Mouse (Mus musculus): ENCODE measurements around the gene Toe1. TPM values are rescaled to one million over a fixed set of nuclear protein-coding genes. Genes with fewer than 3 reads are reported as not detected.

The Toe1 gene
- 57.2 TPM for total RNA-seq (2023)

DNA sequence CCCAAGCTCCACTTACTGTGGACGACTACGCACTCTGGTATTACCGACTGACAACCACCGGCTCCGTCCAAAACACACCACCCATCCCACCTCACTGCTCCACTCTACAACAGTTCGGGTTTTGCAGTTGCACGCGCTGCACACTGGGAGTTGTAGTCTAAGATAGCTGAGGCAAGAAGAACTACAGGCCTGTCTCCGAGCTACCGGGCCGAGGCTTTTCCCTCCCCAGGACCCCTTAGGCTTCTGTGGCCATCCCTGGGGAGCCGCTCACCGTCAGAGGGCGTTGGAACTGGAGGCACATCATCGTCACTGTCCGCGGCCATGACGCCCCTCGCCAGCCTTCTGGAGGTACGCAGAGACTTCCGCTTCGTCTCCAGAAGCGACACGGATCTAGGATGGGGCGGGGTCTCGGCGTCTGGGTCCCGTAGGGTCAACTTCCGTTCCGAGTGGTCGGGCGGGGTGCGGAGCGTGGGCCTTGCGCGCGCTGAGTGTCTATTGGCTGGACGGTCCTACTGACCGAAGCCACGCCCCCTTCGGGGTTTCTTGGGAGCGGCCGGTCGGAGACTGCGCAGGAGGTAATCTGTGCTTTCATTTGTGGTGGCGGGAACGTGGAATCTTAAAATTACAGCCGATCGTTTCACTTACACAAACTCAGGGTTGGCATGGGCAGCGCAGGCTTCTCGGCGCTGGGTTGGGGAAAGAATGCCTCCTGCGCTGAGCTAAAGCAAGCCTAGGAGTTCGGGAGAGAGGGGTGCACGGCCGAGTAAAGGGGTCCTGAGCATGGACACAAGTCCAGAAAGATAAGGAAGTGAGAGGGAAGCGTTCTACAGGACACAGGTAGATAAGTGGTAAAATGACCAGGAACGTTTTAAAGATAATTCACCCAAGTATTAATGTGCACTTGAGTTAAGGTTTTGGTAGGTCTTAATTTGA lies at the start of gene Toe1, which contains the start of gene Mutyh:
TSS of gene Toe1 (minus strand) at position 444 of the 933 bp plus-strand sequence.
TSS of gene Mutyh (plus strand) at position 527 of the 933 bp plus-strand sequence.

DNA sequence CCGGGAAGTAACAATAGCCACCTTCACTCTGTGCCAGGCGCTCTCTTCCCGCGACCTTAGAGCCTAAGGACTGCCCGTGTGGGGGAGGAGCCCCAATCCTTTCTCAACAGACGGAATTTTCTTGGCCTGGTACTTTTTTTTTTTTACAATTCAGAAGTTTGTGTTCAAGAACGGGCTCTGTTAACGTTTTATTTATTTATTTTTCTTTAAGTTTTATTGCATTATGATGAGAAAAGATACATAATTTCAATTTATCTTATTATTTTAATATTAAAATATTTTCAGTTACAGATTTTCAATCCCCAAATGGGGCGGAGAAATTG lies 14.2 kb upstream of the Toe1 start, which contains the start of gene Hpdl:
TSS of gene Hpdl (minus strand) at position 14 of the 323 bp plus-strand sequence.

Other genes with a start within 250 kb of the Toe1 start
- 136 TPM for gene Gpbp1l1, start 250.0 kb downstream of the Toe1 start, total RNA-seq (2023)
- gene Ccdc17, start 211.0 kb downstream of the Toe1 start, total RNA-seq (2023): 8.8 TPM
- 116 TPM for gene Nasp, start 179.7 kb downstream of the Toe1 start, total RNA-seq (2023)
- 169 TPM for gene Akr1a1, start 156.0 kb downstream of the Toe1 start, total RNA-seq (2023)
- 158 TPM for gene Prdx1, start 122.1 kb downstream of the Toe1 start, total RNA-seq (2023)
- 3.3 TPM for gene Mmachc, start 99.2 kb downstream of the Toe1 start, total RNA-seq (2023)
- 11.5 TPM for gene Ccdc163, start 99.1 kb downstream of the Toe1 start, total RNA-seq (2023)
- gene Tesk2, start 86.7 kb downstream of the Toe1 start, total RNA-seq (2023): 5.7 TPM
- gene Mutyh, start 83 bp upstream of the Toe1 start, total RNA-seq (2023): 10.5 TPM
- not detected for gene Hpdl, start 14.1 kb upstream of the Toe1 start, total RNA-seq (2023)
- gene Zswim5, start 69.7 kb upstream of the Toe1 start, total RNA-seq (2023): not detected
- 36.8 TPM for gene Urod, start 186.8 kb upstream of the Toe1 start, total RNA-seq (2023)
- gene Hectd3, start 187.7 kb upstream of the Toe1 start, total RNA-seq (2023): 35.4 TPM
- gene Eif2b3, start 211.8 kb upstream of the Toe1 start, total RNA-seq (2023): 22.1 TPM